Mouse (Mus musculus) G1E-ER4 (cell line): ENCODE results near the gene Tyk2. TPM values are rescaled to one million over a fixed set of nuclear protein-coding genes. Genes with fewer than 3 reads are reported as not detected.

Experiments used
- GATA1 ChIP-seq: IDR thresholded peaks from one replicate; pipeline ENCODE4 v1.8.0; 2012; ENCODE audit warnings: low read length, inconsistent platforms
- polyA plus RNA-seq: library from polyadenylated mRNA; stranded (reverse); fragments of >175 nt; gene quantifications from 2 replicates; pipeline ENCODE4 v1.2.3, GENCODE M21; 2012

Tyk2 gene
- polyA plus RNA-seq, 1 experiment: 16.3 TPM

GRCm38 (mm10) chr9:21100447-21101161 lies 30.4 kb downstream of the Tyk2 start:
- TF ChIP-seq GATA1: no peak

GRCm38 (mm10) chr9:21097793-21098192 lies 33.2 kb downstream of the Tyk2 start:
- no peak for TF ChIP-seq GATA1

GRCm38 (mm10) chr9:21095958-21096357 lies 35.1 kb downstream of the Tyk2 start:
- no peak for TF ChIP-seq GATA1

- no peak for TF ChIP-seq GATA1
Measured at GRCm38 (mm10) chr9:21093423-21093822, 37.6 kb downstream of the Tyk2 start.

GRCm38 (mm10) chr9:21091707-21092320 lies 39.2 kb downstream of the Tyk2 start, which contains the start of the genes Gm38431 and Raver1:
Gm38431 (minus strand) TSS chr9:21091997.
Raver1 (minus strand) TSS chr9:21092008.
- no peak for TF ChIP-seq GATA1

GRCm38 (mm10) chr9:21090972-21091706 lies 39.9 kb downstream of the Tyk2 start:
- TF ChIP-seq GATA1: no peak

- TF ChIP-seq GATA1: no peak
Measured at GRCm38 (mm10) chr9:21090537-21090936, 40.5 kb downstream of the Tyk2 start.

GRCm38 (mm10) chr9:21083324-21083723 lies 47.7 kb downstream of the Tyk2 start:
- no peak for TF ChIP-seq GATA1

GRCm38 (mm10) chr9:21081127-21081526 lies 49.9 kb downstream of the Tyk2 start:
- TF ChIP-seq GATA1: no peak

GRCm38 (mm10) chr9:21075625-21076024 lies 55.4 kb downstream of the Tyk2 start:
- no peak for TF ChIP-seq GATA1

- TF ChIP-seq GATA1: no peak
Measured at GRCm38 (mm10) chr9:21074173-21074572, 56.9 kb downstream of the Tyk2 start.

GRCm38 (mm10) chr9:21073044-21073840 lies 57.8 kb downstream of the Tyk2 start, which contains the start of the genes Gm49373 and Fdx1l:
Gm49373 (minus strand) TSS chr9:21073096.
Fdx1l (minus strand) TSS chr9:21073614.
- no peak for TF ChIP-seq GATA1

GRCm38 (mm10) chr9:21072641-21073040 lies 58.4 kb downstream of the Tyk2 start:
- TF ChIP-seq GATA1: no peak

- TF ChIP-seq GATA1: no peak
Measured at GRCm38 (mm10) chr9:21067006-21067684, 63.9 kb downstream of the Tyk2 start, which contains the start of gene Zglp1. Zglp1 (minus strand) TSS chr9:21067093.

- TF ChIP-seq GATA1: no peak
Measured at GRCm38 (mm10) chr9:21062928-21063327, 68.1 kb downstream of the Tyk2 start.

Other genes with a start within 250 kb of the Tyk2 start
- gene Ppan, start 243.1 kb downstream of the Tyk2 start, polyA plus RNA-seq: 341 and 357 TPM in 2 replicates
- gene Eif3g, start 232.6 kb downstream of the Tyk2 start, polyA plus RNA-seq: 613 and 834 TPM in 2 replicates
- 152 and 172 TPM in 2 replicates for gene Dnmt1, start 171.4 kb downstream of the Tyk2 start, polyA plus RNA-seq
- gene S1pr2, start 154.5 kb downstream of the Tyk2 start, polyA plus RNA-seq: 1.4 and 1.6 TPM in 2 replicates
- gene Mrpl4, start 128.5 kb downstream of the Tyk2 start, polyA plus RNA-seq: 88.1 and 110 TPM in 2 replicates
- gene Icam1, start 115.3 kb downstream of the Tyk2 start, polyA plus RNA-seq: 0.55 and 0.58 TPM in 2 replicates
- gene Icam4, start 101.9 kb downstream of the Tyk2 start, polyA plus RNA-seq: 16.7 and 26.1 TPM in 2 replicates
- 0.52 and 0.62 TPM in 2 replicates for gene Icam5, start 99.2 kb downstream of the Tyk2 start, polyA plus RNA-seq
- gene Zglp1, start 64.2 kb downstream of the Tyk2 start, polyA plus RNA-seq: 2.0 and 4.4 TPM in 2 replicates
- 0.67 and 0.73 TPM in 2 replicates for gene Gm49373, start 58.1 kb downstream of the Tyk2 start, polyA plus RNA-seq
- 39.6 and 44.3 TPM in 2 replicates for gene Fdx1l, start 57.6 kb downstream of the Tyk2 start, polyA plus RNA-seq
- gene Gm38431, start 39.2 kb downstream of the Tyk2 start, polyA plus RNA-seq: 422 and 499 TPM in 2 replicates
- 0.84 and 2.5 TPM in 2 replicates for gene Raver1, start 39.2 kb downstream of the Tyk2 start, polyA plus RNA-seq
- 216 and 275 TPM in 2 replicates for gene Cdc37, start 18.7 kb upstream of the Tyk2 start, polyA plus RNA-seq
- 3.6 and 3.9 TPM in 2 replicates for gene Pde4a, start 34.5 kb upstream of the Tyk2 start, polyA plus RNA-seq
- 79.1 and 86.5 TPM in 2 replicates for gene Keap1, start 108.1 kb upstream of the Tyk2 start, polyA plus RNA-seq
- not detected in 2 replicates for gene S1pr5, start 117.2 kb upstream of the Tyk2 start, polyA plus RNA-seq
- gene Atg4d, start 134.1 kb upstream of the Tyk2 start, polyA plus RNA-seq: 25.8 and 27.7 TPM in 2 replicates
- gene Kri1, start 156.7 kb upstream of the Tyk2 start, polyA plus RNA-seq: 43.4 and 53.0 TPM in 2 replicates
- 27.5 and 28.0 TPM in 2 replicates for gene Cdkn2d, start 160.2 kb upstream of the Tyk2 start, polyA plus RNA-seq
- not detected in 2 replicates for gene Ap1m2, start 181.1 kb upstream of the Tyk2 start, polyA plus RNA-seq
- 24.3 and 31.9 TPM in 2 replicates for gene Slc44a2, start 189.5 kb upstream of the Tyk2 start, polyA plus RNA-seq
- 133 TPM in 2 replicates for gene Ilf3, start 236.6 kb upstream of the Tyk2 start, polyA plus RNA-seq